Mouse (Mus musculus): ENCODE data around the gene Llgl2. TPM values are rescaled to one million over a fixed set of nuclear protein-coding genes. Genes with fewer than 3 reads are reported as not detected.
"Not testable (repeated sequence)": the region's sequence is repeated elsewhere in the genome, so short reads cannot be mapped to it uniquely, and the experiment has no call there.

The Llgl2 gene
- polyA plus RNA-seq, 1 experiment from 2014 or later: 0.68 TPM

GRCm38 (mm10) chr11:115839732-115840131 lies 15.9 kb downstream of the Llgl2 start:
- no peak for ATAC-seq
- H3K4me1 ChIP-seq: 0 out of 2 replicates have a peak, but pooled peaks cover 6% of the 10 kb centered on the region
- no peak overlapping the region for H3K27ac ChIP-seq
- WGBS: 60% methylated on average over 3 of the region's 3 CpGs
- no peaks in the 10 kb centered on the region for H3K9me3 ChIP-seq (replicated peaks)
- H3K4me3 ChIP-seq: no peak overlapping the region
- no peaks in the 10 kb centered on the region for H3K27me3 ChIP-seq
- no peak overlapping the region for H3K4me2 ChIP-seq
- H3K9ac ChIP-seq: no peak overlapping the region
- H3K36me3 ChIP-seq (ENCODE audit: poor library complexity, severe bottlenecking): no peaks in the 10 kb centered on the region

GRCm38 (mm10) chr11:115841044-115841443 lies 17.2 kb downstream of the Llgl2 start:
- H3K27me3 ChIP-seq: no peaks in the 10 kb centered on the region
- H3K36me3 ChIP-seq (ENCODE audit: poor library complexity, severe bottlenecking): no peaks in the 10 kb centered on the region
- ATAC-seq: no peak
- H3K4me3 ChIP-seq: no peak overlapping the region
- no peak overlapping the region for H3K4me2 ChIP-seq
- H3K27ac ChIP-seq: no peak overlapping the region
- no peaks in the 10 kb centered on the region for H3K4me1 ChIP-seq
- H3K9me3 ChIP-seq (replicated peaks): no peaks in the 10 kb centered on the region
- H3K9ac ChIP-seq: no peak overlapping the region
- WGBS: 91% methylated on average over 6 of the region's 6 CpGs

GRCm38 (mm10) chr11:115841961-115842550 lies 18.2 kb downstream of the Llgl2 start:
- WGBS: 36% methylated on average over 6 of the region's 6 CpGs
- Histone ChIP-seq H3K4me2 (no peak overlapping the region), H3K27me3 (no peaks in the 10 kb centered on the region), H3K4me1 (no peaks in the 10 kb centered on the region), H3K36me3 (ENCODE audit: poor library complexity, severe bottlenecking) (no peaks in the 10 kb centered on the region), H3K4me3 (no peak overlapping the region), H3K9ac (no peak overlapping the region), H3K9me3 (replicated peaks) (no peaks in the 10 kb centered on the region), H3K27ac (no peak overlapping the region)
- no peak for ATAC-seq

GRCm38 (mm10) chr11:115843141-115843890 lies 19.5 kb downstream of the Llgl2 start:
- H3K4me2 ChIP-seq: no peak overlapping the region
- H3K27ac ChIP-seq: no peak overlapping the region
- no peaks in the 10 kb centered on the region for H3K9me3 ChIP-seq (replicated peaks)
- H3K4me1 ChIP-seq: no peaks in the 10 kb centered on the region
- 80% methylated on average over 11 of the region's 14 CpGs for WGBS
- no peaks in the 10 kb centered on the region for H3K27me3 ChIP-seq
- no peak overlapping the region for H3K4me3 ChIP-seq
- H3K36me3 ChIP-seq (ENCODE audit: poor library complexity, severe bottlenecking): no peaks in the 10 kb centered on the region
- H3K9ac ChIP-seq: no peak overlapping the region
- ATAC-seq: no peak

GRCm38 (mm10) chr11:115843891-115844239 lies 20.0 kb downstream of the Llgl2 start:
- no peaks in the 10 kb centered on the region for H3K36me3 ChIP-seq (ENCODE audit: poor library complexity, severe bottlenecking)
- no peak overlapping the region for H3K4me2 ChIP-seq
- no peak overlapping the region for H3K4me3 ChIP-seq
- no peak overlapping the region for H3K9ac ChIP-seq
- no peaks in the 10 kb centered on the region for H3K27me3 ChIP-seq
- no peak for ATAC-seq
- no peaks in the 10 kb centered on the region for H3K4me1 ChIP-seq
- H3K9me3 ChIP-seq (replicated peaks): no peaks in the 10 kb centered on the region
- 92% methylated on average over 5 of the region's 5 CpGs for WGBS
- no peak overlapping the region for H3K27ac ChIP-seq

- H3K4me3 ChIP-seq: no peak overlapping the region
- no peak for ATAC-seq
- H3K9me3 ChIP-seq (replicated peaks): no peaks in the 10 kb centered on the region
- no peaks in the 10 kb centered on the region for H3K4me1 ChIP-seq
- no peak overlapping the region for H3K9ac ChIP-seq
- H3K27ac ChIP-seq: no peak overlapping the region
- H3K27me3 ChIP-seq: no peaks in the 10 kb centered on the region
- 66% methylated on average over 8 of the region's 8 CpGs for WGBS
- H3K36me3 ChIP-seq (ENCODE audit: poor library complexity, severe bottlenecking): no peaks in the 10 kb centered on the region
- H3K4me2 ChIP-seq: no peak overlapping the region
These were observed 20.4 kb downstream of the Llgl2 start for GRCm38 (mm10) chr11:115844240-115844639.

- Histone ChIP-seq H3K9ac (no peak overlapping the region), H3K4me2 (no peak overlapping the region), H3K27me3 (no peaks in the 10 kb centered on the region), H3K4me3 (no peak overlapping the region), H3K36me3 (ENCODE audit: poor library complexity, severe bottlenecking) (no peaks in the 10 kb centered on the region), H3K4me1 (no peaks in the 10 kb centered on the region), H3K9me3 (replicated peaks) (no peaks in the 10 kb centered on the region), H3K27ac (no peak overlapping the region)
- ATAC-seq: no peak
- 94% methylated on average over 2 of the region's 2 CpGs for WGBS
These were observed 22.0 kb downstream of the Llgl2 start for GRCm38 (mm10) chr11:115845819-115846218.

GRCm38 (mm10) chr11:115854674-115855073 lies 30.8 kb downstream of the Llgl2 start:
- no peak overlapping the region for H3K9ac ChIP-seq
- H3K27ac ChIP-seq: no peak overlapping the region
- H3K9me3 ChIP-seq (replicated peaks): no peaks in the 10 kb centered on the region
- peaks cover 37% of the 10 kb centered on the region for H3K27me3 ChIP-seq
- no peak overlapping the region for H3K4me3 ChIP-seq
- peaks cover 8% of the 10 kb centered on the region for H3K4me1 ChIP-seq
- no peak overlapping the region for H3K4me2 ChIP-seq
- no peaks in the 10 kb centered on the region for H3K36me3 ChIP-seq (ENCODE audit: poor library complexity, severe bottlenecking)
- ATAC-seq: no peak
- WGBS: 77% methylated on average over 6 of the region's 6 CpGs

- H3K4me3 ChIP-seq; H3K9me3 ChIP-seq (replicated peaks); H3K9ac ChIP-seq; H3K36me3 ChIP-seq (ENCODE audit: poor library complexity, severe bottlenecking); H3K4me1 ChIP-seq; H3K4me2 ChIP-seq; H3K27ac ChIP-seq; ATAC-seq: not testable (repeated sequence)
- 89% methylated on average over 4 of the region's 4 CpGs for WGBS
- peaks cover 62% of the 10 kb centered on the region for H3K27me3 ChIP-seq
These were observed 33.3 kb downstream of the Llgl2 start for GRCm38 (mm10) chr11:115857146-115857545.

- H3K36me3 ChIP-seq (ENCODE audit: poor library complexity, severe bottlenecking): no peaks in the 10 kb centered on the region
- no peak overlapping the region for H3K4me3 ChIP-seq
- no peaks in the 10 kb centered on the region for H3K9me3 ChIP-seq (replicated peaks)
- no peak overlapping the region for H3K27ac ChIP-seq
- WGBS: 55% methylated on average over 12 of the region's 13 CpGs
- ATAC-seq: no peak
- H3K4me1 ChIP-seq: peaks cover 8% of the 10 kb centered on the region
- H3K27me3 ChIP-seq: peaks cover 66% of the 10 kb centered on the region
- no peak overlapping the region for H3K4me2 ChIP-seq
- H3K9ac ChIP-seq: no peak overlapping the region
These were observed 34.1 kb downstream of the Llgl2 start for GRCm38 (mm10) chr11:115857936-115858335.

- Histone ChIP-seq H3K4me1 (peaks cover 8% of the 10 kb centered on the region), H3K36me3 (ENCODE audit: poor library complexity, severe bottlenecking) (no peaks in the 10 kb centered on the region), H3K9ac (peak within 1 kb of the TSS; percentile 56), H3K4me3 (peak within 1 kb of the TSS; percentile 36), H3K27me3 (peaks cover 66% of the 10 kb centered on the region), H3K27ac (no peak within 1 kb of the TSS), H3K4me2 (peak within 1 kb of the TSS; percentile 55), H3K9me3 (replicated peaks) (no peaks in the 10 kb centered on the region)
- no peak for ATAC-seq
- WGBS: 11% methylated on average over 27 of the region's 27 CpGs
These were observed 34.5 kb downstream of the Llgl2 start, which contains the start of gene Myo15b for GRCm38 (mm10) chr11:115858354-115858753. TSS of gene Myo15b (plus strand) at chr11:115858406.

GRCm38 (mm10) chr11:115859143-115859945 lies 35.5 kb downstream of the Llgl2 start:
- peak overlapping the region; percentile 55 for H3K4me2 ChIP-seq
- H3K9ac ChIP-seq: peak overlapping the region; percentile 56
- H3K27ac ChIP-seq: no peak overlapping the region
- WGBS: 2% methylated on average over 74 of the region's 75 CpGs
- peaks cover 66% of the 10 kb centered on the region for H3K27me3 ChIP-seq
- no peaks in the 10 kb centered on the region for H3K36me3 ChIP-seq (ENCODE audit: poor library complexity, severe bottlenecking)
- H3K4me1 ChIP-seq: peaks cover 8% of the 10 kb centered on the region
- H3K9me3 ChIP-seq (replicated peaks): no peaks in the 10 kb centered on the region
- peak overlapping the region; percentile 36 for H3K4me3 ChIP-seq
- peak; percentile 77; the same call in 1 of the 2 replicates for ATAC-seq
